Mouse (Mus musculus) limb, embryonic 14.5 days (tissue): ENCODE data around the gene Hist1h2bm. TPM values are rescaled to one million over a fixed set of nuclear protein-coding genes. Genes with fewer than 3 reads are reported as not detected.
"Not testable (repeated sequence)": the region's sequence is repeated elsewhere in the genome, so short reads cannot be mapped to it uniquely, and the experiment has no call there.

ENCODE experiments used
- ATAC-seq: fragments of 200-750 bp; cut with Nextera tagmentation; 2 replicates; pipeline ENCODE4 v1.8.0; 2017; ENCODE audit warnings: low read depth, moderate number of reproducible peaks, moderate TSS enrichment; ENCODE audit not compliant: low FRiP score
- DNase-seq: peaks from one replicate; pipeline ENCODE4 v3.0.0-alpha.2; 2015; ENCODE audit warnings: low spot score
- H3K27ac ChIP-seq: fragments of 300-500 bp; sonication (generic); replicated peaks from 2 replicates; pipeline ENCODE4 v1.5.1; 2014; ENCODE audit warnings: low read depth, mild to moderate bottlenecking, low read length, moderate library complexity, mixed read lengths
- H3K27me3 ChIP-seq: fragments of 300-500 bp; sonication (generic); 2 replicates; pipeline ENCODE4 v1.6.1; 2014; ENCODE audit warnings: low read length, mixed read lengths; ENCODE audit not compliant: control insufficient read depth, insufficient read depth
- H3K36me3 ChIP-seq: fragments of 300-500 bp; sonication (generic); 2 replicates; pipeline ENCODE4 v1.6.1; 2014; ENCODE audit warnings: mild to moderate bottlenecking, low read length, moderate library complexity, mixed read lengths; ENCODE audit not compliant: control insufficient read depth, insufficient read depth
- H3K4me1 ChIP-seq: fragments of 300-500 bp; sonication (generic); 2 replicates; pipeline ENCODE4 v1.6.1; 2014; ENCODE audit warnings: antibody characterized with exemption, low read length, mixed read lengths; ENCODE audit not compliant: control insufficient read depth, insufficient read depth
- H3K4me2 ChIP-seq: fragments of 300-500 bp; sonication (generic); replicated peaks from 2 replicates; pipeline ENCODE4 v1.6.1; 2014; ENCODE audit warnings: low read depth, mild to moderate bottlenecking, low read length, moderate library complexity; ENCODE audit not compliant: severe bottlenecking
- H3K4me3 ChIP-seq: fragments of 300-500 bp; sonication (generic); replicated peaks from 2 replicates; pipeline ENCODE4 v1.5.1; 2014; ENCODE audit warnings: low read length
- H3K9ac ChIP-seq: fragments of 300-500 bp; sonication (generic); 2 replicates; pipeline ENCODE4 v1.6.1; 2014; ENCODE audit warnings: mild to moderate bottlenecking, low read depth, low read length, moderate library complexity; ENCODE audit not compliant: severe bottlenecking
- H3K9me3 ChIP-seq: fragments of 300-500 bp; sonication (generic); 2 replicates; pipeline ENCODE4 v1.6.1; 2016; ENCODE audit warnings: low read length; ENCODE audit not compliant: control insufficient read depth
- POLR2A ChIP-seq: fragments of 200-500 bp; IDR thresholded peaks from 2 replicates; pipeline ENCODE4 v1.8.0; 2012; ENCODE audit warnings: inconsistent platforms, mild to moderate bottlenecking, moderate library complexity, borderline replicate concordance; ENCODE audit not compliant: insufficient read depth, insufficient read length; ENCODE audit errors: extremely low read depth
- WGBS: fragments of 180-500 bp; shearing (Covaris S2); extraction: QIAGEN DNeasy Blood & Tissue Kit; methylation state at CpG from one replicate; pipeline ENCODE4 v1.1.7; 2014; 5-methylcytosine and 5-hydroxymethylcytosine counted together
- polyA plus RNA-seq, 2 experiments: library from polyadenylated mRNA; depleted of rRNA in 1 of 2; stranded (reverse) in 1 of 2; unstranded in 1 of 2; fragments of >200 nt; fragmentation: Nextera tagmentation in 1 of 2; extraction: Ambion mirVana in 1 of 2; gene quantifications; 2 replicates each; pipeline versions ENCODE4 v1.2.1 to v1.2.3; 2012 to 2014

Gene Hist1h2bm
- polyA plus RNA-seq, 2 experiments = 4.8 to 15.1 TPM

- Histone ChIP-seq H3K27ac (peak overlapping the region; percentile 93), H3K4me1 (peaks cover 23% of the 10 kb centered on the region), H3K4me2 (peak overlapping the region; percentile 79), H3K9ac (peak overlapping the region; percentile 68), H3K4me3 (peak overlapping the region; percentile 42)
- ATAC-seq (peak; percentile 0; the same call in 1 of the 2 replicates), DNase-seq (peak; percentile 27)
- not testable (repeated sequence) for H3K9me3 ChIP-seq, H3K27me3 ChIP-seq, H3K36me3 ChIP-seq
- peak; percentile 85; the same call in 1 of the 2 replicates for TF ChIP-seq POLR2A
- 0% methylated on average over 9 of the region's 38 CpGs for WGBS
Measured at GRCm38 (mm10) chr13:21716540-21717391, 5.1 kb upstream of the Hist1h2bm start.

- Histone ChIP-seq H3K27ac (peak within 1 kb of the TSS; percentile 93), H3K4me3 (peak within 1 kb of the TSS; percentile 42), H3K4me1 (peaks cover 26% of the 10 kb centered on the region), H3K9ac (peak within 1 kb of the TSS; percentile 68), H3K4me2 (peak within 1 kb of the TSS; percentile 79)
- H3K27me3 ChIP-seq, H3K9me3 ChIP-seq, H3K36me3 ChIP-seq: not testable (repeated sequence)
- ATAC-seq (peak; percentile 42), DNase-seq (peak; percentile 96)
- TF ChIP-seq POLR2A = peak; percentile 72; the same call in 1 of the 2 replicates
- 1% methylated on average over 25 of the region's 56 CpGs for WGBS
Measured at GRCm38 (mm10) chr13:21717397-21718357, 4.2 kb upstream of the Hist1h2bm start, which contains the start of gene Hist1h3h. Gene Hist1h3h (plus strand): TSS chr13:21717659.

- Histone ChIP-seq H3K9ac (peak overlapping the region; percentile 58), H3K4me3 (peak overlapping the region; percentile 42), H3K4me2 (peak overlapping the region; percentile 44), H3K27ac (peak overlapping the region; percentile 71), H3K27me3 (no peaks in the 10 kb centered on the region), H3K4me1 (peaks cover 27% of the 10 kb centered on the region), H3K36me3 (no peaks in the 10 kb centered on the region), H3K9me3 (no peaks in the 10 kb centered on the region)
- peak; percentile 10 for DNase-seq
- 52% methylated on average over 4 of the region's 4 CpGs for WGBS
- no peak for ATAC-seq
- TF ChIP-seq POLR2A = peak; percentile 42; the same call in 1 of the 2 replicates
Measured at GRCm38 (mm10) chr13:21718381-21719080, 3.3 kb upstream of the Hist1h2bm start.

GRCm38 (mm10) chr13:21721107-21721756 lies 612 bp upstream of the Hist1h2bm start:
- not testable (repeated sequence) for H3K27me3 ChIP-seq, H3K9me3 ChIP-seq, H3K36me3 ChIP-seq
- H3K4me2 ChIP-seq = peak overlapping the region; percentile 54
- H3K4me3 ChIP-seq = peak overlapping the region; percentile 40
- H3K4me1 ChIP-seq = peaks cover 20% of the 10 kb centered on the region
- peak overlapping the region; percentile 51 for H3K9ac ChIP-seq
- TF ChIP-seq POLR2A = 0 out of 2 replicates have a peak, but pooled peaks have one; percentile 13
- peak; percentile 6 for DNase-seq
- H3K27ac ChIP-seq = peak overlapping the region; percentile 83
- 0 out of 2 replicates have a peak, but pooled peaks have one; percentile 0 for ATAC-seq
- 1% methylated on average over 18 of the region's 44 CpGs for WGBS
